In genomic region chr12:41682141-41682540, GRCm38 (mm10) we compare ENCODE assay signal across 23 mouse cellular contexts.
A peak's percentile ranks its signal among the peaks of the same experiment; 100 is the strongest.
DNase-seq lines count a peak whose midpoint lies in the region; ATAC-seq lines count a peak whose summit lies in the region.
"Had no signal": no experiment of that assay in that cellular context is flagged by ENCODE, and none has a peak within 500 bp of the region (broad histone marks: within the 10 kb centered on the region; RNA-seq: fewer than 3 reads in every experiment).

No protein-coding gene starts in this region.

- H3K27ac ChIP-seq in forebrain, embryonic 12.5 days, result no peak overlapping the region
- H3K27ac ChIP-seq in forebrain, embryonic 11.5 days (ENCODE audit: low read depth, low read length), result no peak overlapping the region
- H3K27ac ChIP-seq in hindbrain, embryonic 11.5 days (ENCODE audit: low read depth, low read length), result no peak overlapping the region
- H3K27ac ChIP-seq in hindbrain, embryonic 14.5 days, result no peak overlapping the region
- H3K27ac ChIP-seq: embryonic facial prominence, embryonic 15.5 days; gastrocnemius, adult 2 months; hindbrain, embryonic 10.5 days had no signal

- no peak for DNase-seq in forebrain, embryonic 11.5 days (ENCODE audit: low spot score)
- DNase-seq in hindbrain, embryonic 11.5 days (ENCODE audit: low spot score), result peak; percentile 8
- DNase-seq in hindbrain, embryonic 14.5 days (ENCODE audit: low spot score), result no peak
- peak; percentile 13 to 14 for DNase-seq in B cell, adult 2 months
- DNase-seq in WW6 (ENCODE audit: low read depth, low spot score), result peak; percentile 5
- no peak for DNase-seq in retina, embryonic 14.5 days (ENCODE audit: low spot score)
- DNase-seq in spleen, postnatal 4 days (ENCODE audit: low spot score in 2 of 2), result no peak
- DNase-seq: adrenal gland, adult 2 months; adrenal gland, postnatal 25 days; cerebellum, adult 11 months; cerebellum, adult 8-10 months; cerebellum, postnatal 14 days; embryo, embryonic 11 days; gastrocnemius, adult 2 months; gastrocnemius, postnatal 25 days had no signal

- no peaks in the 10 kb centered on the region for H3K9me3 ChIP-seq in forebrain, embryonic 12.5 days
- H3K9me3 ChIP-seq in forebrain, embryonic 11.5 days (ENCODE audit: control insufficient read depth, low read length), result no peaks in the 10 kb centered on the region
- no peaks in the 10 kb centered on the region for H3K9me3 ChIP-seq in hindbrain, embryonic 11.5 days (ENCODE audit: control insufficient read depth, low read length)
- no peaks in the 10 kb centered on the region for H3K9me3 ChIP-seq in hindbrain, embryonic 14.5 days (ENCODE audit: control insufficient read depth, low read length)
- H3K9me3 ChIP-seq: embryonic facial prominence, embryonic 15.5 days; heart, embryonic 12.5 days; hindbrain, embryonic 10.5 days had no signal

- no peaks in the 10 kb centered on the region for H3K27me3 ChIP-seq in forebrain, embryonic 12.5 days
- no peaks in the 10 kb centered on the region for H3K27me3 ChIP-seq in forebrain, embryonic 11.5 days (ENCODE audit: control insufficient read depth, insufficient read depth, low read length)
- no peaks in the 10 kb centered on the region for H3K27me3 ChIP-seq in hindbrain, embryonic 11.5 days (ENCODE audit: control insufficient read depth, insufficient read depth, low read length)
- H3K27me3 ChIP-seq in hindbrain, embryonic 14.5 days (ENCODE audit: control insufficient read depth, insufficient read depth, low read length), result no peaks in the 10 kb centered on the region
- H3K27me3 ChIP-seq: embryonic facial prominence, embryonic 15.5 days; heart, embryonic 12.5 days had no signal

- no peaks in the 10 kb centered on the region for H3K36me3 ChIP-seq in forebrain, embryonic 12.5 days (replicated peaks)
- H3K36me3 ChIP-seq in forebrain, embryonic 11.5 days (ENCODE audit: control insufficient read depth, insufficient read depth, low read length), result no peaks in the 10 kb centered on the region
- H3K36me3 ChIP-seq in hindbrain, embryonic 11.5 days (ENCODE audit: control insufficient read depth, insufficient read depth, low read length), result no peaks in the 10 kb centered on the region
- H3K36me3 ChIP-seq in hindbrain, embryonic 14.5 days (replicated peaks; ENCODE audit: control insufficient read depth, insufficient read depth), result no peaks in the 10 kb centered on the region
- H3K36me3 ChIP-seq: embryonic facial prominence, embryonic 15.5 days; heart, embryonic 12.5 days; hindbrain, embryonic 10.5 days had no signal

- H3K9ac ChIP-seq in forebrain, embryonic 12.5 days, result no peak overlapping the region
- no peak overlapping the region for H3K9ac ChIP-seq in forebrain, embryonic 11.5 days (ENCODE audit: low read length)
- H3K9ac ChIP-seq in hindbrain, embryonic 11.5 days (ENCODE audit: low read depth, low read length), result no peak overlapping the region
- no peak overlapping the region for H3K9ac ChIP-seq in hindbrain, embryonic 14.5 days
- H3K9ac ChIP-seq: embryonic facial prominence, embryonic 15.5 days; heart, embryonic 12.5 days had no signal

- WGBS in forebrain, embryonic 12.5 days, result 67% methylated on average over 1 of the region's 1 CpGs
- WGBS in forebrain, embryonic 11.5 days, result 75% methylated on average over 1 of the region's 1 CpGs
- 59% methylated on average over 1 of the region's 1 CpGs for WGBS in hindbrain, embryonic 11.5 days
- WGBS in hindbrain, embryonic 14.5 days, result 63% methylated on average over 1 of the region's 1 CpGs

- H3K4me3 ChIP-seq in forebrain, embryonic 12.5 days (replicated peaks), result no peak overlapping the region
- H3K4me3 ChIP-seq in forebrain, embryonic 11.5 days (ENCODE audit: low read depth, low read length), result no peak overlapping the region
- H3K4me3 ChIP-seq in hindbrain, embryonic 11.5 days (ENCODE audit: low read depth, low read length), result no peak overlapping the region
- H3K4me3 ChIP-seq in hindbrain, embryonic 14.5 days (replicated peaks; ENCODE audit: low read length), result no peak overlapping the region
- H3K4me3 ChIP-seq: embryonic facial prominence, embryonic 15.5 days; erythroblast, embryonic 14.5 days; gastrocnemius, adult 2 months; heart, embryonic 12.5 days; hindbrain, embryonic 10.5 days had no signal

- 0 out of 2 replicates have a peak, but pooled peaks have one; percentile 23 for ATAC-seq in forebrain, embryonic 12.5 days (ENCODE audit: low FRiP score)
- ATAC-seq in forebrain, embryonic 11.5 days (replicated peaks; ENCODE audit: low FRiP score), result no peak
- ATAC-seq in hindbrain, embryonic 11.5 days (ENCODE audit: low FRiP score), result no peak
- no peak for ATAC-seq in hindbrain, embryonic 14.5 days (ENCODE audit: low FRiP score)
- ATAC-seq: hindbrain, embryonic 16.5 days; inflammation-experienced regulatory T-cells, adult 6 months; intestine, postnatal 0 days had no signal

- no peak overlapping the region for H3K4me2 ChIP-seq in forebrain, embryonic 12.5 days
- H3K4me2 ChIP-seq in forebrain, embryonic 11.5 days (ENCODE audit: low read depth, low read length, severe bottlenecking), result no peak overlapping the region
- no peak overlapping the region for H3K4me2 ChIP-seq in hindbrain, embryonic 11.5 days (replicated peaks; ENCODE audit: low read depth, low read length)
- no peak overlapping the region for H3K4me2 ChIP-seq in hindbrain, embryonic 14.5 days (replicated peaks)
- H3K4me2 ChIP-seq: embryonic facial prominence, embryonic 15.5 days; heart, embryonic 12.5 days had no signal

- H3K4me1 ChIP-seq in forebrain, embryonic 12.5 days, result no peaks in the 10 kb centered on the region; the same call in 1 of the 2 replicates
- no peaks in the 10 kb centered on the region for H3K4me1 ChIP-seq in forebrain, embryonic 11.5 days (replicated peaks; ENCODE audit: control insufficient read depth, insufficient read depth, low read length)
- no peaks in the 10 kb centered on the region for H3K4me1 ChIP-seq in hindbrain, embryonic 11.5 days (replicated peaks; ENCODE audit: control insufficient read depth, insufficient read depth, low read length)
- no peaks in the 10 kb centered on the region for H3K4me1 ChIP-seq in hindbrain, embryonic 14.5 days (replicated peaks; ENCODE audit: control insufficient read depth, insufficient read depth, low read length)
- H3K4me1 ChIP-seq: embryonic facial prominence, embryonic 15.5 days; heart, embryonic 12.5 days; hindbrain, embryonic 10.5 days had no signal

Comparison
In these comparisons a context has a peak if more than half of its experiments do, and no peak if none do; other contexts are left out.
1. DNase-seq: peak in hindbrain, embryonic 11.5 days (single experiment), B cell, adult 2 months (2 of 2) and WW6 (single experiment); none in forebrain, embryonic 11.5 days (single experiment), hindbrain, embryonic 14.5 days (single experiment), retina, embryonic 14.5 days (single experiment) and spleen, postnatal 4 days (0 of 2).